Mouse (Mus musculus) CH12.LX (cell line): ENCODE data around the gene Gm3435.

ENCODE experiments used
- CTCF ChIP-seq, 2 experiments: IDR thresholded peaks in 1 of 2; conservative IDR thresholded peaks in 1 of 2; 2 replicates each; pipeline ENCODE4 v1.5.1; 2011 to 2012; ENCODE audit warnings: low read depth in 2 of 2, low read length in 2 of 2, improper control_type of control experiment in 1 of 2, inconsistent platforms in 1 of 2, mild to moderate bottlenecking in 1 of 2, moderate library complexity in 1 of 2
- ZC3H11A ChIP-seq: IDR thresholded peaks from 2 replicates; pipeline ENCODE4 v1.6.1; 2012; ENCODE audit warnings: low read depth, mild to moderate bottlenecking, inconsistent platforms, low read length, improper control_type of control experiment

DNA sequence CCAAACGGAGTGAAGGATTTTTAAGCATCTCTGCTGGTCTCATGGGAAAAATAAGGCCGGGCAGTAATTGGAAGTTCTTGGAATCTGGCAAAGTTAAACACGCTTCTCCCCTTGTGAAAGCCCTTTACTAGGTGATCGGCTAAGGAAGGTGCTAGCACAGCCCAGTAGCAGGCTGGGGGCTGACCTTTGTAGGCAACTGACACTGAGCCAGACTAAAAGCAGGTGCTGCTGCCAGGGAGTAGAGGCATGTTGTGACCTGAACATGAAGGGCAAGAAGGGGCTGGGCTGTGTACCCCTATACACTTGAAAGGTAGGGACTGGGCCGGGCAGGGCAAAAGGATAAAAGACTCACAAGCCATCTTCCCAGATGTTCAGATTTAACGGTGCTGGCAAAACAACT, 50.4 kb downstream of the Gm3435 start:
- TF ChIP-seq ZC3H11A (no peak), CTCF (conservative IDR thresholded peaks at IDR 0.05 in 1 of 2, IDR thresholded peaks at IDR 0.05 in 1 of 2; ENCODE audit: low read depth in 2 of 2, low read length in 2 of 2) (no peak)
